Mouse (Mus musculus) hindbrain, embryonic 11.5 days (tissue): Measurements from ENCODE around the gene Myo16. TPM values are rescaled to one million over a fixed set of nuclear protein-coding genes. Genes with fewer than 3 reads are reported as not detected.
A peak's percentile ranks its signal among the peaks of the same experiment; 100 is the strongest.

Experiments used
- ATAC-seq: fragments of 200-750 bp; cut with Nextera tagmentation; 2 replicates; pipeline ENCODE4 v1.8.0; 2017; ENCODE audit warnings: mild to moderate bottlenecking, moderate TSS enrichment, moderate library complexity; ENCODE audit not compliant: low FRiP score
- DNase-seq: peaks from one replicate; pipeline ENCODE4 v3.0.0-alpha.2; 2015; ENCODE audit warnings: low spot score
- H3K27ac ChIP-seq: fragments of 300-500 bp; sonication (generic); 2 replicates; pipeline ENCODE4 v1.5.1; 2014; ENCODE audit warnings: mild to moderate bottlenecking, low read depth, low read length
- H3K27me3 ChIP-seq: fragments of 300-500 bp; sonication (generic); 2 replicates; pipeline ENCODE4 v1.6.1; 2014; ENCODE audit warnings: mild to moderate bottlenecking, low read length, moderate library complexity, mixed read lengths; ENCODE audit not compliant: control insufficient read depth, insufficient read depth
- H3K36me3 ChIP-seq: fragments of 300-500 bp; sonication (generic); 2 replicates; pipeline ENCODE4 v1.6.1; 2014; ENCODE audit warnings: mild to moderate bottlenecking, low read length, moderate library complexity, mixed read lengths; ENCODE audit not compliant: control insufficient read depth, insufficient read depth
- H3K4me1 ChIP-seq: fragments of 300-500 bp; sonication (generic); replicated peaks from 2 replicates; pipeline ENCODE4 v1.6.1; 2014; ENCODE audit warnings: low read length, mixed read lengths; ENCODE audit not compliant: control insufficient read depth, insufficient read depth
- H3K4me2 ChIP-seq: fragments of 300-500 bp; sonication (generic); replicated peaks from 2 replicates; pipeline ENCODE4 v1.6.1; 2014; ENCODE audit warnings: mild to moderate bottlenecking, low read depth, low read length
- H3K4me3 ChIP-seq: fragments of 300-500 bp; sonication (generic); 2 replicates; pipeline ENCODE4 v1.5.1; 2014; ENCODE audit warnings: low read depth, low read length
- H3K9ac ChIP-seq: fragments of 300-500 bp; sonication (generic); 2 replicates; pipeline ENCODE4 v1.6.1; 2014; ENCODE audit warnings: low read depth, low read length
- H3K9me3 ChIP-seq: fragments of 300-500 bp; sonication (generic); 2 replicates; pipeline ENCODE4 v1.6.1; 2016; ENCODE audit warnings: low read length; ENCODE audit not compliant: control insufficient read depth
- WGBS: fragments of 180-500 bp; shearing (Covaris S2); extraction: QIAGEN DNeasy Blood & Tissue Kit; methylation state at CpG from one replicate; pipeline ENCODE4 v1.1.7; 2014; 5-methylcytosine and 5-hydroxymethylcytosine counted together
- polyA plus RNA-seq: library from polyadenylated mRNA; unstranded; fragments of >200 nt; fragmentation: Nextera tagmentation; extraction: Ambion mirVana; gene quantifications from 2 replicates; pipeline ENCODE4 v1.2.1, GENCODE M21; 2014

Gene Myo16
- polyA plus RNA-seq, 1 experiment from 2014 or later, result 5.5 TPM

DNA sequence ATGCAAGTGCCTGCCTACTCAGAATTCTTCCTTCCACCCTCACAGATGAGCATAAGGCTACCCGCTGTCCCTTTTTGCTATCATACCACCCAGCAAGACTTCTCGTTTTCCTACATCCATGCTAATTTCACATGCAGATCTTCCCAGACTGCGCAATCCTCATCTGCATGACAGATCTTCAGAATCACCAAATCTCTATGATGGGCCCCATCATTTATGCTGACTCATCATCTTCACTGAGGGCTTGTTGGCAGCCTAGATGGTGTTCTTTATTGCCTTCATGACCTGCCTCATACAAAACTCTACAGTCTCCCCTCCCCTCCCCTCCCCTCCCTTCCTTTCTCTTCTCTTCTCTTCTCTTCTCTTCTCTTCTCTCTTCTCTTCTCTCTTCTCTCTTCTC lies 395.7 kb downstream of the Myo16 start:
- Histone ChIP-seq H3K36me3 (no peaks in the 10 kb centered on the region), H3K4me1 (no peaks in the 10 kb centered on the region), H3K9ac (no peak overlapping the region), H3K9me3 (no peaks in the 10 kb centered on the region), H3K27me3 (no peaks in the 10 kb centered on the region), H3K27ac (no peak overlapping the region), H3K4me2 (no peak overlapping the region), H3K4me3 (no peak overlapping the region)
- no peak for ATAC-seq
- WGBS, result 93% methylated on average over 3 of the region's 3 CpGs
- DNase-seq, result no peak

DNA sequence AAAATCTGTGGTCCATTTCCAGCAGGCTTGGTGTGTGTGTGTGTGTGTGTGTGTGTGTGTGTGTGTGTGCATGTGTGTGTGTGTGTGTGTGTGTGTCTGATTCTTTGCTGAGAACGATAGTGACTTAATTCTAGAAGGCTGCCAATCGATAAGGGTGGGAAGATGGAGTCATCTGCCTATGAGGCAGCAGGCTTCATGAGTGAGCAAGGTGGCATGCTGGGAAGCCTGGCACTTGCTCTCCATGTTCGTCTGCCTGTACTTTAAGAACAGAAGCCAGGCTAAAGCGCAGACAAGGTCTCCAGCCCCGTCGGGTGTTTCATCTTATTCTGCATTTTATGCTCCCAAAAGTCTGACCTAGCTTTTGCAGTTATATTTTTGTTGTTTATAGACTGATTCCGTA lies 404.2 kb downstream of the Myo16 start:
- Histone ChIP-seq H3K9me3 (no peaks in the 10 kb centered on the region), H3K9ac (no peak overlapping the region), H3K27me3 (no peaks in the 10 kb centered on the region), H3K36me3 (no peaks in the 10 kb centered on the region), H3K4me1 (no peaks in the 10 kb centered on the region), H3K4me3 (no peak overlapping the region), H3K27ac (no peak overlapping the region), H3K4me2 (no peak overlapping the region)
- WGBS, result 77% methylated on average over 7 of the region's 7 CpGs
- ATAC-seq (no peak), DNase-seq (no peak)

- no peaks in the 10 kb centered on the region for H3K36me3 ChIP-seq
- H3K4me1 ChIP-seq, result no peaks in the 10 kb centered on the region
- H3K4me3 ChIP-seq, result no peak overlapping the region
- DNase-seq, result no peak
- no peak overlapping the region for H3K9ac ChIP-seq
- no peak for ATAC-seq
- 83% methylated on average over 6 of the region's 6 CpGs for WGBS
- no peaks in the 10 kb centered on the region for H3K9me3 ChIP-seq
- H3K27ac ChIP-seq, result no peak overlapping the region
- H3K4me2 ChIP-seq, result no peak overlapping the region
- H3K27me3 ChIP-seq, result no peaks in the 10 kb centered on the region
Observed at GRCm38 (mm10) chr8:10559479-10559878, 405.8 kb downstream of the Myo16 start.

GRCm38 (mm10) chr8:10561616-10562015 lies 407.9 kb downstream of the Myo16 start:
- H3K4me1 ChIP-seq, result no peaks in the 10 kb centered on the region
- no peak for DNase-seq
- no peak overlapping the region for H3K4me3 ChIP-seq
- no peaks in the 10 kb centered on the region for H3K27me3 ChIP-seq
- no peaks in the 10 kb centered on the region for H3K9me3 ChIP-seq
- no peak overlapping the region for H3K9ac ChIP-seq
- 74% methylated on average over 5 of the region's 5 CpGs for WGBS
- no peak overlapping the region for H3K27ac ChIP-seq
- ATAC-seq, result no peak
- no peak overlapping the region for H3K4me2 ChIP-seq
- no peaks in the 10 kb centered on the region for H3K36me3 ChIP-seq

- H3K9ac ChIP-seq, result no peak overlapping the region
- H3K9me3 ChIP-seq, result no peaks in the 10 kb centered on the region
- H3K4me1 ChIP-seq, result no peaks in the 10 kb centered on the region
- no peak for DNase-seq
- ATAC-seq, result no peak
- no peak overlapping the region for H3K27ac ChIP-seq
- no peaks in the 10 kb centered on the region for H3K36me3 ChIP-seq
- 72% methylated on average over 13 of the region's 13 CpGs for WGBS
- no peaks in the 10 kb centered on the region for H3K27me3 ChIP-seq
- H3K4me3 ChIP-seq, result no peak overlapping the region
- H3K4me2 ChIP-seq, result no peak overlapping the region
Observed at GRCm38 (mm10) chr8:10562046-10562445, 408.3 kb downstream of the Myo16 start.

GRCm38 (mm10) chr8:10562636-10563035 lies 408.9 kb downstream of the Myo16 start:
- DNase-seq (no peak), ATAC-seq (no peak)
- Histone ChIP-seq H3K4me3 (no peak overlapping the region), H3K4me2 (no peak overlapping the region), H3K27me3 (no peaks in the 10 kb centered on the region), H3K9me3 (no peaks in the 10 kb centered on the region), H3K27ac (no peak overlapping the region), H3K4me1 (no peaks in the 10 kb centered on the region), H3K9ac (no peak overlapping the region), H3K36me3 (no peaks in the 10 kb centered on the region)
- WGBS, result 92% methylated on average over 9 of the region's 9 CpGs

DNA sequence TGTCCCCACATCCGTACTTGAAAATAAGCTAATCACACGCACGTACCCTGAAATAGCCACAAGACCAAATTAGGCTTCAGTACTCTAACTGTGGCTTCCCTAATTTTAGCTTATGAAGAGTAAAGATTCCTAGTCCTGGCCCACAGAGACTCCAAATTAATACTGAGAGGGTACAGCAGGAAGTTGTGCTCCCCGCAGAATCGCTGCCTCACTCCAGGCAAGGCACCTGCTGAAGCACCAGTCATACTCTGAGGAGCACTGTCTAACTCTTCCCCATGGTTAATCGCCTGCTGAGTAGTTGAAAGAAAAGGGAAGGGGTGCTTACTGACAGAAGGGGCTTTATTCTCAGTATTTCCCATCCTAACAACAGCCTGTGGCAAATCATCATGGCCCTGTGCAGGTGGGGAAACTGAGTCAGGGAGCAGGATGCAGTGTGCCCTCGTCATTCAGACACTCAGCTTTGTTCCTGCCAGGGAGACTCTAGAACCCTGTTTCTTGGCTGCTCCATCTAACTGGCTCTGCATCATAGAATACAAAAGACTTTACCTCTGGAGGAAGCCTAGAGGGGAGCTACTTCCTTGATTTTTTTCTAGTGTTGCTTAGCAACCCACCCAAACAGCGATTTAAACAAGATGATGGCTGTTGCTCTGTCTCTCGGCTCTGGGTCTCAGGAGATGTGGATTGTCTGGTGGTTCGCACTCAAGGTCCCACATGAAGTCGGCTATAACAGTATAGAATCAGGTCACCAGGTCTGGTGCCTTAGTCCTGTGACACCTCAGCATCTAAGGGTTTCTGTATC lies 411.7 kb downstream of the Myo16 start:
- Histone ChIP-seq H3K9ac (no peak overlapping the region), H3K4me3 (no peak overlapping the region), H3K4me2 (no peak overlapping the region), H3K9me3 (no peaks in the 10 kb centered on the region), H3K36me3 (no peaks in the 10 kb centered on the region), H3K27ac (no peak overlapping the region), H3K27me3 (no peaks in the 10 kb centered on the region), H3K4me1 (no peaks in the 10 kb centered on the region)
- DNase-seq, result no peak
- no peak for ATAC-seq
- 80% methylated on average over 11 of the region's 11 CpGs for WGBS

DNA sequence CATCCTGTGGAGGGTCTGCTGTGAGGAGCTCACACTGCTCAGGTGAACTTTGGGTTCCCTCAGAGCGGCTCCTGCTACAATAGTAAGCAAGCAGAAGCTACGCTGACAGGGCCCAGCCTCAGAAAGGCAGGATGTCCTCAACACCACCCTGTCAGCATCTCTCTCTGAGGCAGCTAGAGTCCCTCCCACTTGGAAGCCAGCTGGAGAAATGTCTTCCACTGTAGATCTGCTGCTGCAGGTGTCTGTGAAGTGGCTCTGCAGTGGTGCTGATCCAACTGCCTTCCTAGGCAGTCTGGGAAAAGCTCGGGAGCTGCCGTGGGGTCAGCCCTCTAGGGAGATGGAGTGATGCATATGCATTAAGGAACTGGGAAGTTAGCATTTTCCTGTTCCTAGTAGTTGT lies 414.7 kb downstream of the Myo16 start:
- Histone ChIP-seq H3K4me3 (no peak overlapping the region), H3K27me3 (no peaks in the 10 kb centered on the region), H3K27ac (no peak overlapping the region), H3K4me2 (no peak overlapping the region), H3K4me1 (no peaks in the 10 kb centered on the region), H3K36me3 (no peaks in the 10 kb centered on the region), H3K9ac (no peak overlapping the region), H3K9me3 (no peaks in the 10 kb centered on the region)
- 69% methylated on average over 4 of the region's 4 CpGs for WGBS
- DNase-seq, result no peak
- no peak for ATAC-seq

DNA sequence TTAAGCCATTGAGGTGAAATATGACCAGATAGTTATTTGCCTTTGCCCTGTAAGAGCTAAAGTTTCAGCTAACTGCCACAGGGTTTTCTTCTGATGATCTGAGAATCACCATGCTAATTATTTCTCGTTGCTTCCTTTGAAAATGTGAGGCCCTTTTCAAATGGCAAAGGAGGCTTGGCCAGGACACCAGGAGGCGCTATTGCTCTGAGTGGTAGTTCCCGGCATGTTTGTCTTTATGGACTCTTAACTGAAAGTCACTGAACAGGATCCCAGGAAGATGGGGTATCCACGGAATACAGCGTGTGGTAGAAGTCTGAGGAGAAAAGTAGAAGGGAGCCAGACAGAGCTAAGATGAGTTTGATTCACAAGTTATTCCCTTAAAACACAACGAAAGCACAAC lies 420.4 kb downstream of the Myo16 start:
- H3K36me3 ChIP-seq, result no peaks in the 10 kb centered on the region
- WGBS, result 27% methylated on average over 6 of the region's 6 CpGs

More for the DNA sequence above, 420.4 kb downstream of the Myo16 start:
- DNase-seq (peak; percentile 89), ATAC-seq (no peak)
- Histone ChIP-seq H3K27me3 (no peaks in the 10 kb centered on the region), H3K9me3 (no peaks in the 10 kb centered on the region), H3K4me2 (no peak overlapping the region), H3K4me3 (no peak overlapping the region), H3K4me1 (no peaks in the 10 kb centered on the region), H3K9ac (no peak overlapping the region), H3K27ac (no peak overlapping the region)
